Mouse (Mus musculus): Measurements from ENCODE around the gene Pakap.

GRCm38 (mm10) chr4:57637636-57638386 lies 69.8 kb downstream of the Pakap start:
- TF ChIP-seq CTCF (IDR thresholded peaks at IDR 0.05; ENCODE audit: control insufficient read depth, insufficient read depth, insufficient read length) = no peak
- no peak for TF ChIP-seq CEBPB (IDR thresholded peaks at IDR 0.05; ENCODE audit: low read depth)
- TF ChIP-seq MYOD1 (IDR thresholded peaks at IDR 0.05; ENCODE audit: control insufficient read depth, insufficient read length, low read depth) = no peak
- no peak for TF ChIP-seq MAX (IDR thresholded peaks at IDR 0.05)
- no peak for TF ChIP-seq FOSL1 (IDR thresholded peaks at IDR 0.05; ENCODE audit: insufficient read depth, low read length, poor library complexity, severe bottlenecking)
- TF ChIP-seq USF1 (IDR thresholded peaks at IDR 0.05; ENCODE audit: low read depth) = no peak
- no peak for TF ChIP-seq MYOG (IDR thresholded peaks at IDR 0.05; ENCODE audit: control insufficient read depth, extremely low read depth, insufficient read length)
